Mouse (Mus musculus): ENCODE measurements at regions not wholly inside any gene's neighbourhood (a gene's known extent, or its start where the extent isn't known, plus 50 kb on each side); places are given as distances from the start of the nearest gene placed in this dataset.

DNA sequence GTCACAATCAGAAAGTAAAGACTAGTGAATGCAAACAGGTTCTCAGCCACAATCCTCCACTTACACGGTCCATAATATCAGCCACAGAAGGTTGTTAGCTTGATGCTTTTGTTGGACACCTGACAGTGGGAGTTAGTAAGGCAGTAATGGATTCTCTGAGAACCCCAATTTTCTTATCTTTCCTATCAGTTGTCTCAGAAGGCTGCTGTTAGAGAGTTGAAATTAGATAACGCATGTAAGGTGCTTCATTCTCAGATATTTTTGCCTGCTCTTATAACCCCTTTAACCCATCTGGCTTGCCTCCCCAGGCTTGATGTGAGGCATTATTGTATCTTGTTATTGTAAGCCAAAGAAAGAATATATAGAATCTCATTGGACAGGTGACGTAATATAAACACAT, 63.0 kb upstream of the Ube2e3 start:
- no peaks in the 10 kb centered on the region for H3K27me3 ChIP-seq (replicated peaks; ENCODE audit: control insufficient read depth, insufficient read depth, low read length)
- no peaks in the 10 kb centered on the region for H3K36me3 ChIP-seq (ENCODE audit: control insufficient read depth, insufficient read depth, low read length)
- no peaks in the 10 kb centered on the region for H3K9me3 ChIP-seq (replicated peaks; ENCODE audit: control insufficient read depth, low read length)
- no peak overlapping the region for H3K4me3 ChIP-seq (ENCODE audit: low read depth, low read length)
- no peaks in the 10 kb centered on the region for H3K4me1 ChIP-seq (ENCODE audit: control insufficient read depth, insufficient read depth, low read length)
- DNase-seq (ENCODE audit: low spot score) (no peak), ATAC-seq (no peak)
- WGBS: 92% methylated on average over 3 of the region's 3 CpGs
- H3K9ac ChIP-seq (ENCODE audit: low read length): no peak overlapping the region
- no peak overlapping the region for H3K27ac ChIP-seq (ENCODE audit: low read depth, low read length)
- no peak overlapping the region for H3K4me2 ChIP-seq (ENCODE audit: low read length)

DNA sequence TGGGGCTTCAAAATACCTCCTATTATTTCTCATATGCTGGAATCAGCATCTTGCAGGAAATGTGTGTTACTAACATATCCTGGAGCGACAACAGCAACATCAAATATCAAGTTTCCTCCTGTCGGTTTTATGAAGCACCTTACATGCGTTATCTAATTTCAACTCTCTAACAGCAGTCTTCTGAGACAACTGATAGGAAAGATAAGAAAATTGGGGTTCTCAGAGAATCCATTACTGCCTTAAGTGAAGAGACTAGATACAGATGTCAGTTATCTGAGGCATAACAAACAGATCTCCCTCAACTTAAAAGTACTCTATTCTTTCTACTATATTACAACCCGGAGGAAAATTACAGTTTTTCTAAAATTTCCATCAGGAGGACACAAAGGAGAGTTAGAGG, 64.4 kb upstream of the Ube2e3 start:
- DNase-seq (ENCODE audit: low spot score) (no peak), ATAC-seq (no peak)
- 88% methylated on average over 4 of the region's 4 CpGs for WGBS
- H3K4me1 ChIP-seq (ENCODE audit: control insufficient read depth, insufficient read depth, low read length): no peaks in the 10 kb centered on the region
- no peaks in the 10 kb centered on the region for H3K27me3 ChIP-seq (replicated peaks; ENCODE audit: control insufficient read depth, insufficient read depth, low read length)
- H3K27ac ChIP-seq (ENCODE audit: low read depth, low read length): no peak overlapping the region
- no peak overlapping the region for H3K9ac ChIP-seq (ENCODE audit: low read length)
- H3K36me3 ChIP-seq (ENCODE audit: control insufficient read depth, insufficient read depth, low read length): no peaks in the 10 kb centered on the region
- no peaks in the 10 kb centered on the region for H3K9me3 ChIP-seq (replicated peaks; ENCODE audit: control insufficient read depth, low read length)
- no peak overlapping the region for H3K4me2 ChIP-seq (ENCODE audit: low read length)
- no peak overlapping the region for H3K4me3 ChIP-seq (ENCODE audit: low read depth, low read length)

DNA sequence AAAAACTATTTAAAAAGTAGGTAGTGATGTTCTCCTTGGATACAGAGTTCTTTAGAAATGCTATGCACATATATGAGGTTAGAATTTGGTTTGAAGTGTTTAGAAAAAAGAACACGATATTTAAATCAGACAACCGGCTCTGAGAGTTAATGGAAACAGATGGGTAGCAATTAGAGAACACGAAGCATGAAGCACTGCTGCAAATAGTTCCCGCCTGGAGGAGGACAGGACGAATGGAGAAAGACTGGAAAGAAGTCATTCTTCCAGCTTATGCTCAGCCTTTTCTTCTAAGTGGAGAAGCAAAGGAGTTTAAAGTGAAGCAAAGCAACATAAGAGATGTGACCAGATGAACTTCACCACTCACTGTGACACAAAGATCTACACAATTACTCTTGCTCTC, 72.5 kb upstream of the Ube2e3 start:
- no peaks in the 10 kb centered on the region for H3K4me1 ChIP-seq (ENCODE audit: control insufficient read depth, insufficient read depth, low read length)
- ATAC-seq (no peak), DNase-seq (ENCODE audit: low spot score) (no peak)
- H3K9ac ChIP-seq (ENCODE audit: low read length): no peak overlapping the region
- WGBS: 82% methylated on average over 5 of the region's 5 CpGs
- no peaks in the 10 kb centered on the region for H3K36me3 ChIP-seq (ENCODE audit: control insufficient read depth, insufficient read depth, low read length)
- no peaks in the 10 kb centered on the region for H3K27me3 ChIP-seq (replicated peaks; ENCODE audit: control insufficient read depth, insufficient read depth, low read length)
- H3K27ac ChIP-seq (ENCODE audit: low read depth, low read length): no peak overlapping the region
- no peak overlapping the region for H3K4me2 ChIP-seq (ENCODE audit: low read length)
- no peaks in the 10 kb centered on the region for H3K9me3 ChIP-seq (replicated peaks; ENCODE audit: control insufficient read depth, low read length)
- H3K4me3 ChIP-seq (ENCODE audit: low read depth, low read length): no peak overlapping the region

DNA sequence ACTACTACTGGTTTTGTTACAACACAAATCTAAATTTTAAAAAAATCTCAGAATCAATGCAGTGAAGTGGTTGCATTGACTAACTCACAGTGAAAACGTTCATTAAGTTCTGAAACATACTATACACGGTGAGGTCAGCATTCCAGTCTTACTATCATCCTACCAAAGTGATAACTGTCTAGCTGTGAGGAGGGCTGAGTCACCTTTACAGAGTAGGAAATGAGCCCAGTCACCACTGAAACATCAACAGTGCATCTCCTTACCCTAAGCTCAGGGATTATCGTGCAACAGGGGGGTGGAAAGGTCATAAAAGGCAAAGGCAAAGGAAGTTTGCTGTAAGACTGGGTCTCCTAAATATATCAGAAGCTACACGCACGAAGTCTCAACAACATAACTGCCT, 73.2 kb upstream of the Ube2e3 start:
- H3K4me1 ChIP-seq (ENCODE audit: control insufficient read depth, insufficient read depth, low read length): no peaks in the 10 kb centered on the region
- no peak overlapping the region for H3K9ac ChIP-seq (ENCODE audit: low read length)
- no peak overlapping the region for H3K4me3 ChIP-seq (ENCODE audit: low read depth, low read length)
- no peak overlapping the region for H3K27ac ChIP-seq (ENCODE audit: low read depth, low read length)
- H3K36me3 ChIP-seq (ENCODE audit: control insufficient read depth, insufficient read depth, low read length): no peaks in the 10 kb centered on the region
- no peaks in the 10 kb centered on the region for H3K27me3 ChIP-seq (replicated peaks; ENCODE audit: control insufficient read depth, insufficient read depth, low read length)
- ATAC-seq: no peak
- H3K9me3 ChIP-seq (replicated peaks; ENCODE audit: control insufficient read depth, low read length): no peaks in the 10 kb centered on the region
- 93% methylated on average over 5 of the region's 5 CpGs for WGBS
- DNase-seq (ENCODE audit: low spot score): no peak
- H3K4me2 ChIP-seq (ENCODE audit: low read length): no peak overlapping the region

DNA sequence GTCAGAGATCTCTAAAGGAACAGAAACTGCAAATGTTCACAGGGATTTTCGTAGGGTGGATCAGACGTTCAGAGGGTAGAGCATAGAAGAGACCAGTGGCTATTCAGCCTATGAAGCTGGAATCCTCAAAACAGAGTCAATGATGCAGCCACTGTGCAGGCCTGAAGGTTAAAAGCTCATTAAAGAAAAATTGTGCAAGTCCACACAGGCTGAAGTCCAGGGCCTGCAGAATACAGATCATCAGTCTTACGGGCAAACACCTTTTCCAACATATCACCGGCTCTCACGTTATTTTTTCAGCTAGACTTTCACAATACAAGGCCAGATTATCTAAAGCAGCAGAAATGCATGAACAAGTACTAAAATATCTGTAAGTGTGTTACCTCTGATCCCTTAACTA, 78.8 kb upstream of the Ube2e3 start:
- H3K36me3 ChIP-seq (ENCODE audit: control insufficient read depth, insufficient read depth, low read length): no peaks in the 10 kb centered on the region
- H3K4me3 ChIP-seq (ENCODE audit: low read depth, low read length): no peak overlapping the region
- no peak overlapping the region for H3K4me2 ChIP-seq (ENCODE audit: low read length)
- ATAC-seq (no peak), DNase-seq (ENCODE audit: low spot score) (no peak)
- H3K27me3 ChIP-seq (replicated peaks; ENCODE audit: control insufficient read depth, insufficient read depth, low read length): no peaks in the 10 kb centered on the region
- H3K9ac ChIP-seq (ENCODE audit: low read length): no peak overlapping the region
- H3K27ac ChIP-seq (ENCODE audit: low read depth, low read length): no peak overlapping the region
- no peaks in the 10 kb centered on the region for H3K4me1 ChIP-seq (ENCODE audit: control insufficient read depth, insufficient read depth, low read length)
- 91% methylated on average over 5 of the region's 5 CpGs for WGBS
- H3K9me3 ChIP-seq (replicated peaks; ENCODE audit: control insufficient read depth, low read length): no peaks in the 10 kb centered on the region

DNA sequence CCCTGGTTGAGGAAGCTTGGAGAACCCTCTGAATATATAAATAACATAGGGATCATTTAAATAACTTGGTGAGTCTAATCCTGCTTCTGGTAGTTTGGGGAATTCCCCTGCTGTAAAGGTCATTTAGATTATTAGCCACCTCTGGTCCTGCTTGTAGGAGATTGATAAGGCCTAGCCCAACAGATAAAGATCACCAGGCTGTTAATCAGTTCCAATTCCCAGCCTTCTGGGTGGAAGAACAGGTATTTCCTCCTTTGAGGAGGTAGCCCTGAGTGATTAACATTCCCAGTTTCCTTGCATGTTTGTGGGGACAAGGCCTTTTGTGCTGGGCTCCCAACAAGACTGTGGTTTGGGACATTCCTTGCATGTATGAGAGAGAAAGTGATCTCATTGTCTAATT, 79.7 kb upstream of the Ube2e3 start:
- Histone ChIP-seq H3K4me3 (ENCODE audit: low read depth, low read length) (no peak overlapping the region), H3K36me3 (ENCODE audit: control insufficient read depth, insufficient read depth, low read length) (no peaks in the 10 kb centered on the region), H3K27ac (ENCODE audit: low read depth, low read length) (no peak overlapping the region), H3K27me3 (replicated peaks; ENCODE audit: control insufficient read depth, insufficient read depth, low read length) (no peaks in the 10 kb centered on the region), H3K4me2 (ENCODE audit: low read length) (no peak overlapping the region), H3K9ac (ENCODE audit: low read length) (no peak overlapping the region), H3K9me3 (replicated peaks; ENCODE audit: control insufficient read depth, low read length) (no peaks in the 10 kb centered on the region), H3K4me1 (ENCODE audit: control insufficient read depth, insufficient read depth, low read length) (no peaks in the 10 kb centered on the region)
- ATAC-seq (no peak), DNase-seq (ENCODE audit: low spot score) (no peak)

DNA sequence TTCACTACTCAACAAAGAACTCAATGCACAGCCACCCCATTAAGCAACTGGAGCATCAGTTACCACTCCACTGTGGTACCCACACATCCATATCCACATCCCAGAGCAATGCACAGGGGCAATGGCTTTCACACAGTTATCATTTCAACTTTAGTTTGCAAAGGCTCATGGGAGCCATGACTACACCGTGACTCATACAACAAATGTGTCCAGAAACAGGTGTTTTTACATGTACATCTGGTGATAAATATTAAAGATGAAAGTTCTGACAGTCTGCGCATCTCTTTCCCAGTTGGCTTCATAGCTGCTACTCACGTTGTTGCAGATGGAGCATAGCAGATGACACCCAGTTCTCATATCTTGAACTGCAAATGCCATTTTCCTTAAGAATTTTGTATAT, 88.0 kb upstream of the Ube2e3 start:
- no peaks in the 10 kb centered on the region for H3K9me3 ChIP-seq (replicated peaks; ENCODE audit: control insufficient read depth, low read length)
- H3K36me3 ChIP-seq (ENCODE audit: control insufficient read depth, insufficient read depth, low read length): no peaks in the 10 kb centered on the region
- H3K4me2 ChIP-seq (ENCODE audit: low read length): no peak overlapping the region
- no peak overlapping the region for H3K9ac ChIP-seq (ENCODE audit: low read length)
- H3K27me3 ChIP-seq (replicated peaks; ENCODE audit: control insufficient read depth, insufficient read depth, low read length): no peaks in the 10 kb centered on the region
- H3K4me1 ChIP-seq (ENCODE audit: control insufficient read depth, insufficient read depth, low read length): no peaks in the 10 kb centered on the region
- no peak for DNase-seq (ENCODE audit: low spot score)
- WGBS: 89% methylated on average over 3 of the region's 3 CpGs
- H3K27ac ChIP-seq (ENCODE audit: low read depth, low read length): no peak overlapping the region
- no peak for ATAC-seq
- H3K4me3 ChIP-seq (ENCODE audit: low read depth, low read length): no peak overlapping the region

DNA sequence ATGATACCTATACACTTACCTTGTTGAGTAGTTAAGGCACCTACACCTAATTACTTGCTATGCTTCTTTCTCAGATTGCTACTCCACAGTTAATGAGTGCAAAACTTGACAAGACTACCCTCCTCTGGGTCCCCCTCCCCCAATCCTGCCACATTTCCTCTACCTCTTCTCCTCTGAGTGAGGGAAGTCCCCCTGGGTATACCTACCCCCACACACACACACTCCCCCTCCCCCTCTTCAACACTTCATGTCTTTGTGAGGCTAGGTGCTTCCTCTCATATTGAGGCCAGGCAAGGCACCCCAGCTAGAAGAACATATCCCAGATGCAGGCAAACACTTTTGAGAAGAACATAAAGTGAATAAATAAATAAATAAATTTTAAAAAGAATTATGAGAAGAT, 90.3 kb upstream of the Ube2e3 start:
- H3K4me2 ChIP-seq (ENCODE audit: low read length): no peak overlapping the region
- H3K9ac ChIP-seq (ENCODE audit: low read length): no peak overlapping the region
- DNase-seq (ENCODE audit: low spot score) (no peak), ATAC-seq (no peak)
- no peaks in the 10 kb centered on the region for H3K4me1 ChIP-seq (ENCODE audit: control insufficient read depth, insufficient read depth, low read length)
- H3K4me3 ChIP-seq (ENCODE audit: low read depth, low read length): no peak overlapping the region
- no peak overlapping the region for H3K27ac ChIP-seq (ENCODE audit: low read depth, low read length)
- no peaks in the 10 kb centered on the region for H3K9me3 ChIP-seq (replicated peaks; ENCODE audit: control insufficient read depth, low read length)
- no peaks in the 10 kb centered on the region for H3K36me3 ChIP-seq (ENCODE audit: control insufficient read depth, insufficient read depth, low read length)
- no peaks in the 10 kb centered on the region for H3K27me3 ChIP-seq (replicated peaks; ENCODE audit: control insufficient read depth, insufficient read depth, low read length)

DNA sequence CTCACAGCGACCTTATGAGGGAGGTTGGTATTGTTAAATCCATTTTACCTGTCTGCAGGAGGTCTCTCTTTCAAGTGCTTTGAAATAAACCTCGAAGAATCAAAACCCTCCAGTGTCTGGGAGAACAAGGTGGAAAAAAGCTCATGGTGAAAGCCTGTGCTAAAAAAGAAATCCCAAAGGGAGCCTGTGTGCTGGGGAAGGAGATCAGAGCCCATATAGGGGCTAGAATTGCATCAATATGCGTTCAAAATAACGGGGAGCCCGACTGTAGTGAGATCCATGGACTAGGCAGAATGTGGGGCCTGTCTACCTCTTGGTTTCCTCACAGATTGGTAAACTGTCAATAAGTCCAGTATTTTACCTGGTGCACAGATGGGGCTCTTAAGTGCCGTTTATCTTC, 113.6 kb upstream of the Ube2e3 start:
- ATAC-seq (peak; percentile 29; the same call in 1 of the 2 replicates), DNase-seq (ENCODE audit: low spot score) (no peak)
- H3K27me3 ChIP-seq (replicated peaks; ENCODE audit: control insufficient read depth, insufficient read depth, low read length): no peaks in the 10 kb centered on the region
- 27% methylated on average over 6 of the region's 6 CpGs for WGBS
- H3K9ac ChIP-seq (ENCODE audit: low read length): no peak overlapping the region
- H3K4me3 ChIP-seq (ENCODE audit: low read depth, low read length): no peak overlapping the region
- no peak overlapping the region for H3K4me2 ChIP-seq (ENCODE audit: low read length)
- no peaks in the 10 kb centered on the region for H3K9me3 ChIP-seq (replicated peaks; ENCODE audit: control insufficient read depth, low read length)
- H3K27ac ChIP-seq (ENCODE audit: low read depth, low read length): no peak overlapping the region
- H3K4me1 ChIP-seq (ENCODE audit: control insufficient read depth, insufficient read depth, low read length): no peaks in the 10 kb centered on the region
- no peaks in the 10 kb centered on the region for H3K36me3 ChIP-seq (ENCODE audit: control insufficient read depth, insufficient read depth, low read length)

DNA sequence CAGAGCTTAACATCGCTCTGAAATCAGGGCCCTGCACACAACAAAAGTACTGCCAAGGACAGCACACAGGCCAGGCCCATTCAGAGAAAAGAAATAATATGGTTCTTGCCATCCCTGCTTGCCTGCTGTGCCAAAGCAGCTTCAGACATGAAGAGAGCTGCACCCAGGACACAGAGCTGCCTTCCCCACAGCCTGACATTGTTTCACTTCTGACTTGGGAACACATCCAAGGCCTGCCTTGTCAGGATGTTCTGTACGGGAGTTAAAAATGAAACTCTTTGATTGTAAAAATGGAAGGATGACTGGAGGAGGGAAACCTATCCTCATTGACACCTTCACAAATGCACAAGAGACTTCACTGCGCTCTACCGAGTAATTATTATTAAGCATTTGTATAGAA, 114.0 kb upstream of the Ube2e3 start:
- WGBS: 27% methylated on average over 4 of the region's 4 CpGs

More for the DNA sequence above, 114.0 kb upstream of the Ube2e3 start:
- H3K36me3 ChIP-seq (ENCODE audit: control insufficient read depth, insufficient read depth, low read length): no peaks in the 10 kb centered on the region
- H3K4me3 ChIP-seq (ENCODE audit: low read depth, low read length): no peak overlapping the region
- H3K9me3 ChIP-seq (replicated peaks; ENCODE audit: control insufficient read depth, low read length): no peaks in the 10 kb centered on the region
- no peak overlapping the region for H3K4me2 ChIP-seq (ENCODE audit: low read length)
- DNase-seq (ENCODE audit: low spot score): peak; percentile 29
- peak; percentile 54; the same call in 1 of the 2 replicates for ATAC-seq
- no peak overlapping the region for H3K9ac ChIP-seq (ENCODE audit: low read length)
- H3K4me1 ChIP-seq (ENCODE audit: control insufficient read depth, insufficient read depth, low read length): no peaks in the 10 kb centered on the region
- no peak overlapping the region for H3K27ac ChIP-seq (ENCODE audit: low read depth, low read length)
- H3K27me3 ChIP-seq (replicated peaks; ENCODE audit: control insufficient read depth, insufficient read depth, low read length): no peaks in the 10 kb centered on the region
